Mouse (Mus musculus): ENCODE data around the gene Rnf220. TPM values are rescaled to one million over a fixed set of nuclear protein-coding genes. Genes with fewer than 3 reads are reported as not detected.

Rnf220 gene
- polyA plus RNA-seq, 1 experiment from 2014 or later = 34.1 TPM

- no peak overlapping the region for H3K27ac ChIP-seq
- H3K4me1 ChIP-seq (replicated peaks) = peaks cover 5% of the 10 kb centered on the region; the same call in 1 of the 2 replicates
- no peak overlapping the region for H3K9ac ChIP-seq
- no peaks in the 10 kb centered on the region for H3K36me3 ChIP-seq
- 50% methylated on average over 10 of the region's 10 CpGs for WGBS
- H3K9me3 ChIP-seq (replicated peaks) = no peaks in the 10 kb centered on the region
- ATAC-seq (replicated peaks; ENCODE audit: insufficient number of reproducible peaks, insufficient read depth, low FRiP score, low read depth) = no peak
- H3K27me3 ChIP-seq = 0 out of 2 replicates have a peak, but pooled peaks cover 3% of the 10 kb centered on the region
- H3K4me2 ChIP-seq = no peak overlapping the region
- H3K4me3 ChIP-seq = no peak overlapping the region
Observed at GRCm38 (mm10) chr4:117230331-117230730, 266.5 kb downstream of the Rnf220 start.

GRCm38 (mm10) chr4:117229590-117229989 is 267.3 kb downstream of the Rnf220 start:
- Histone ChIP-seq H3K27ac (no peak overlapping the region), H3K9ac (no peak overlapping the region), H3K4me2 (no peak overlapping the region), H3K27me3 (0 out of 2 replicates have a peak, but pooled peaks cover 3% of the 10 kb centered on the region), H3K36me3 (no peaks in the 10 kb centered on the region), H3K9me3 (replicated peaks) (no peaks in the 10 kb centered on the region), H3K4me1 (replicated peaks) (peaks cover 5% of the 10 kb centered on the region), H3K4me3 (no peak overlapping the region)
- no peak for ATAC-seq (replicated peaks; ENCODE audit: insufficient number of reproducible peaks, insufficient read depth, low FRiP score, low read depth)
- WGBS = 52% methylated on average over 15 of the region's 15 CpGs

- ATAC-seq (replicated peaks; ENCODE audit: insufficient number of reproducible peaks, insufficient read depth, low FRiP score, low read depth) = no peak
Observed at GRCm38 (mm10) chr4:117225250-117225649, 271.6 kb downstream of the Rnf220 start.

GRCm38 (mm10) chr4:117224122-117224521 is 272.7 kb downstream of the Rnf220 start:
- Histone ChIP-seq H3K4me2 (no peak overlapping the region), H3K4me3 (no peak overlapping the region), H3K9me3 (replicated peaks) (no peaks in the 10 kb centered on the region), H3K27me3 (no peaks in the 10 kb centered on the region), H3K27ac (no peak overlapping the region), H3K4me1 (replicated peaks) (peaks cover 5% of the 10 kb centered on the region; the same call in 1 of the 2 replicates), H3K9ac (no peak overlapping the region), H3K36me3 (no peaks in the 10 kb centered on the region)
- ATAC-seq (replicated peaks; ENCODE audit: insufficient number of reproducible peaks, insufficient read depth, low FRiP score, low read depth) = no peak
- 65% methylated on average over 8 of the region's 8 CpGs for WGBS

More at GRCm38 (mm10) chr4:117225250-117225649, 271.6 kb downstream of the Rnf220 start:
- no peak overlapping the region for H3K4me2 ChIP-seq
- H3K27ac ChIP-seq = no peak overlapping the region
- 0 out of 2 replicates have a peak, but pooled peaks cover 3% of the 10 kb centered on the region for H3K27me3 ChIP-seq
- H3K9ac ChIP-seq = no peak overlapping the region
- no peaks in the 10 kb centered on the region for H3K9me3 ChIP-seq (replicated peaks)
- H3K36me3 ChIP-seq = no peaks in the 10 kb centered on the region
- peaks cover 10% of the 10 kb centered on the region for H3K4me1 ChIP-seq (replicated peaks)
- no peak overlapping the region for H3K4me3 ChIP-seq

GRCm38 (mm10) chr4:117223001-117223400 is 273.9 kb downstream of the Rnf220 start:
- Histone ChIP-seq H3K4me3 (no peak overlapping the region), H3K4me2 (no peak overlapping the region), H3K27me3 (no peaks in the 10 kb centered on the region), H3K9me3 (replicated peaks) (no peaks in the 10 kb centered on the region), H3K27ac (no peak overlapping the region), H3K9ac (no peak overlapping the region), H3K36me3 (no peaks in the 10 kb centered on the region), H3K4me1 (replicated peaks) (peaks cover 13% of the 10 kb centered on the region)
- ATAC-seq (replicated peaks; ENCODE audit: insufficient number of reproducible peaks, insufficient read depth, low FRiP score, low read depth) = no peak
- 64% methylated on average over 5 of the region's 5 CpGs for WGBS

GRCm38 (mm10) chr4:117221836-117222235 is 275.0 kb downstream of the Rnf220 start:
- Histone ChIP-seq H3K9me3 (replicated peaks) (no peaks in the 10 kb centered on the region), H3K27ac (no peak overlapping the region), H3K9ac (no peak overlapping the region), H3K4me1 (replicated peaks) (peaks cover 13% of the 10 kb centered on the region), H3K36me3 (no peaks in the 10 kb centered on the region), H3K27me3 (no peaks in the 10 kb centered on the region), H3K4me2 (no peak overlapping the region), H3K4me3 (no peak overlapping the region)
- ATAC-seq (replicated peaks; ENCODE audit: insufficient number of reproducible peaks, insufficient read depth, low FRiP score, low read depth) = no peak
- 77% methylated on average over 9 of the region's 9 CpGs for WGBS

Other genes with a start within 250 kb of the Rnf220 start
- gene Tmem53, start 245.1 kb downstream of the Rnf220 start, polyA plus RNA-seq (2015; fragmentation: Nextera tagmentation; extraction: Ambion mirVana) = 31.1 and 34.5 TPM in 2 replicates
- 0.64 and 0.86 TPM in 2 replicates for gene Armh1, start 244.9 kb downstream of the Rnf220 start, polyA plus RNA-seq (2015; fragmentation: Nextera tagmentation; extraction: Ambion mirVana)
- gene Eri3, start 53.3 kb upstream of the Rnf220 start, polyA plus RNA-seq (2015; fragmentation: Nextera tagmentation; extraction: Ambion mirVana) = 104 and 115 TPM in 2 replicates
- gene Dmap1, start 185.2 kb upstream of the Rnf220 start, polyA plus RNA-seq (2015; fragmentation: Nextera tagmentation; extraction: Ambion mirVana) = 35.8 and 43.1 TPM in 2 replicates
- not detected in 2 replicates for gene Gm12845, start 227.4 kb upstream of the Rnf220 start, polyA plus RNA-seq (2015; fragmentation: Nextera tagmentation; extraction: Ambion mirVana)

Measured in heart, embryonic 15.5 days (tissue).